Mouse (Mus musculus) erythroblast, embryonic 14.5 days (primary cell): ENCODE results near the gene Itgad.

Source experiments
- GATA1 ChIP-seq: IDR thresholded peaks from 2 replicates; pipeline ENCODE4 v1.6.1; 2012; ENCODE audit warnings: low read length, inconsistent platforms, mixed read lengths
- TAL1 ChIP-seq: IDR thresholded peaks from 3 replicates; pipeline ENCODE4 v1.6.1; 2012; ENCODE audit warnings: low read length, inconsistent platforms, mixed read lengths

- TF ChIP-seq TAL1: no peak
- no peak for TF ChIP-seq GATA1
Observed at GRCm38 (mm10) chr7:128154924-128155323, 748 bp downstream of the Itgad start.
